Mouse (Mus musculus) ES-Bruce4 (cell line): Measurements from ENCODE around the gene Cdca4. TPM values are rescaled to one million over a fixed set of nuclear protein-coding genes. Genes with fewer than 3 reads are reported as not detected.
"Not testable (repeated sequence)": the region's sequence is repeated elsewhere in the genome, so short reads cannot be mapped to it uniquely, and the experiment has no call there.

Experiments
- H3K27ac ChIP-seq: 2 replicates; pipeline ENCODE4 v1.5.1; 2012; ENCODE audit warnings: low read length, inconsistent platforms; ENCODE audit not compliant: insufficient read depth
- H3K27me3 ChIP-seq: 2 replicates; pipeline ENCODE4 v1.6.1; 2012; ENCODE audit warnings: mild to moderate bottlenecking, low read length, inconsistent platforms; ENCODE audit not compliant: control insufficient read depth, poor library complexity, insufficient read depth, severe bottlenecking
- H3K36me3 ChIP-seq: 2 replicates; pipeline ENCODE4 v1.6.1; 2012; ENCODE audit warnings: inconsistent platforms, mild to moderate bottlenecking, low read length, moderate library complexity; ENCODE audit not compliant: control insufficient read depth, poor library complexity, insufficient read depth, severe bottlenecking
- H3K4me1 ChIP-seq: one replicate; pipeline ENCODE4 v1.8.1; 2011; ENCODE audit warnings: low read length; ENCODE audit not compliant: control insufficient read depth, insufficient read depth
- H3K4me3 ChIP-seq: 2 replicates; pipeline ENCODE4 v1.5.1; 2011; ENCODE audit warnings: low read depth, mild to moderate bottlenecking, low read length
- H3K9ac ChIP-seq: 2 replicates; pipeline ENCODE4 v1.6.1; 2012; ENCODE audit warnings: low read depth, mild to moderate bottlenecking, inconsistent platforms; ENCODE audit not compliant: poor library complexity, severe bottlenecking
- H3K9me3 ChIP-seq: replicated peaks from 2 replicates; pipeline ENCODE4 v1.6.1; 2012; ENCODE audit warnings: mild to moderate bottlenecking, low read length, inconsistent platforms; ENCODE audit not compliant: control insufficient read depth, poor library complexity, insufficient read depth, severe bottlenecking
- CTCF ChIP-seq: IDR thresholded peaks from one replicate; pipeline ENCODE4 v1.8.1; 2011; ENCODE audit warnings: low read depth, low read length
- EP300 ChIP-seq: IDR thresholded peaks from 2 replicates; pipeline ENCODE4 v1.6.1; 2011; ENCODE audit warnings: low read depth, low read length; ENCODE audit not compliant: insufficient read depth
- POLR2A ChIP-seq: IDR thresholded peaks from one replicate; pipeline ENCODE4 v1.8.1; 2011; ENCODE audit warnings: low read length; ENCODE audit not compliant: insufficient read depth
- polyA plus RNA-seq: library from polyadenylated mRNA; stranded (reverse); fragments of >200 nt; gene quantifications from 2 replicates; pipeline ENCODE4 v1.2.4, GENCODE M21; 2011; ENCODE audit warnings: low read depth; ENCODE audit not compliant: missing spikeins, insufficient read depth, insufficient read length

The Cdca4 gene
- polyA plus RNA-seq, 1 experiment = 59.1 TPM

DNA sequence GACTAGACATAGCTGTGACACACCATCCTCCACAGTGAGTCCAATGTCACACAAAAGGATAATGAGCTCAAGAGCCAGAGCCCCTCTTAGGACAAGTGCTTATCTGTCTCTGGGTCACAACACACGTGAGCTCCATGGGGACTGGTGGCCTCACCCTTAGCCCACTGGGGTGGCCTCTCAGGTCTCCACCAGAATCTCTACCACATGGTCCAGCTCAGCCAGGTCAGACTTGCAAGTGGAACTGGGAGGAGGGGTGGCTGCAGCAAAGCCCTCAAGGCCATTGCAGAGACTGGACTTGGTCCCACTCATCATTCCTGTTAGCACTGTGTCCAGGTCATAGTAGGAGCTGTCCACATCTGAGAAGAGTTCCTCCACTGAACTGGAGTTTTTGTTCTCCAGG is 8.0 kb downstream of the Cdca4 start:
- no peak overlapping the region for H3K9ac ChIP-seq
- H3K27me3 ChIP-seq = no peaks in the 10 kb centered on the region
- peaks cover 5% of the 10 kb centered on the region for H3K4me1 ChIP-seq
- H3K36me3 ChIP-seq = peaks cover 46% of the 10 kb centered on the region
- H3K4me3 ChIP-seq = no peak overlapping the region
- no peak overlapping the region for H3K27ac ChIP-seq
- TF ChIP-seq EP300 (no peak), CTCF (no peak), POLR2A (no peak)
- H3K9me3 ChIP-seq = no peaks in the 10 kb centered on the region

DNA sequence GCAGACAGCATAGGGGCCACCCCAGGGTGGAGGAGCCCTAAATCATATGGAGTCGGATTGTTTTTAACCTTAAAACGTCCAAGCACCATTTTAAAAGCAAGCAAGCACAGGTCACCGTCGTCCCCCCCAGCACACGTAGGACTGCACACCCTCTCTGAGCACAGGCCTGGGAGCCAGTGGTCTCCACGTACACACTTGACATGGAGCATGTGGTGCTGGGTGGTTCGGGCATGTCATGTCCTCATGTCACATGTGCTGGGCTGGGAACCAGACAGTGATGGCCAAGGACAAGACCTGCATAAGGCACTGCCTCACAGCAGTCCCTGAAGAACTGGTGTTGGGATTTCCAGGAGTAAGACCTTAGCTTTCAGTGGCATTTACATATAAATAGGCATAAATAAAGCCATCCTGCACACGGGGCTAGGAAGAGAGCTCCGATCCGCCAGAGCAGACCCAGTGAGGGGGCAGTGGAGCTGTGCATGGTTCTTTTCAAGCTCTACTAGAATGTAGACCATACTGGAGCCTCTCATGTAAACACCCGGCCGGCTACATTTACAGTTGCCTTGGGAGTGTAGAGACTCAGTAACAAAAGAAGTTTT is 8.7 kb downstream of the Cdca4 start:
- TF ChIP-seq CTCF (no peak), POLR2A (no peak), EP300 (peak; percentile 49; the same call in 1 of the 2 replicates)
- no peaks in the 10 kb centered on the region for H3K27me3 ChIP-seq
- no peak overlapping the region for H3K4me3 ChIP-seq
- no peak overlapping the region for H3K27ac ChIP-seq
- no peak overlapping the region for H3K9ac ChIP-seq
- peaks cover 39% of the 10 kb centered on the region for H3K36me3 ChIP-seq
- H3K9me3 ChIP-seq = no peaks in the 10 kb centered on the region
- H3K4me1 ChIP-seq = peaks cover 5% of the 10 kb centered on the region

GRCm38 (mm10) chr12:112819057-112819662 is 10.1 kb downstream of the Cdca4 start:
- Histone ChIP-seq H3K36me3 (peaks cover 34% of the 10 kb centered on the region), H3K4me3 (no peak overlapping the region), H3K27ac (no peak overlapping the region), H3K27me3 (no peaks in the 10 kb centered on the region), H3K4me1 (peaks cover 5% of the 10 kb centered on the region), H3K9ac (no peak overlapping the region), H3K9me3 (no peaks in the 10 kb centered on the region)
- TF ChIP-seq CTCF = no peak
- TF ChIP-seq EP300 = no peak
- no peak for TF ChIP-seq POLR2A

GRCm38 (mm10) chr12:112816866-112817265 is 12.4 kb downstream of the Cdca4 start:
- H3K9ac ChIP-seq, H3K4me3 ChIP-seq, H3K9me3 ChIP-seq, H3K27ac ChIP-seq, H3K27me3 ChIP-seq, H3K4me1 ChIP-seq: not testable (repeated sequence)
- H3K36me3 ChIP-seq = peaks cover 26% of the 10 kb centered on the region

DNA sequence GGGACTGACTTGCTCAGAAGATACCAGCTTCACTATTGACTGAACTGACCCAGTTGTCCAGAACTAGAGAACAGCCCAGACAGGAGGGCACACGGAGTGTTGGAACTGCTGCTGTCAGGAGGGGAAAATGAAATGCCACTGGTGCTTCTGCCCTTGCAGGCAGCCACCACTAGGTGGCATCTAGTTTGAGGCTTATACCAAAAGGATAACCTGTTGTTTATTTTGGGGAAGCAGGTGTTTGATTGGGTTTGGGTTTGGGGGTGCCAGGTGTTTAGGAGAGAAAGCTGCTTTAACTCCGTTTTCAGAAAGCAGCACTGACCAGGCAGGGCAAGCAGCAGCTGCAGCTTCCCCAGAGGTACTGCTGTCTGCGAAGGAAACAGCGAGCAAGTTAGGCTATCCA is 12.9 kb downstream of the Cdca4 start:
- Histone ChIP-seq H3K36me3 (peaks cover 22% of the 10 kb centered on the region), H3K4me1 (peaks cover 3% of the 10 kb centered on the region), H3K27ac (no peak overlapping the region), H3K4me3 (no peak overlapping the region), H3K27me3 (no peaks in the 10 kb centered on the region), H3K9ac (no peak overlapping the region), H3K9me3 (no peaks in the 10 kb centered on the region)
- TF ChIP-seq POLR2A (no peak), CTCF (peak; percentile 70), EP300 (no peak)

DNA sequence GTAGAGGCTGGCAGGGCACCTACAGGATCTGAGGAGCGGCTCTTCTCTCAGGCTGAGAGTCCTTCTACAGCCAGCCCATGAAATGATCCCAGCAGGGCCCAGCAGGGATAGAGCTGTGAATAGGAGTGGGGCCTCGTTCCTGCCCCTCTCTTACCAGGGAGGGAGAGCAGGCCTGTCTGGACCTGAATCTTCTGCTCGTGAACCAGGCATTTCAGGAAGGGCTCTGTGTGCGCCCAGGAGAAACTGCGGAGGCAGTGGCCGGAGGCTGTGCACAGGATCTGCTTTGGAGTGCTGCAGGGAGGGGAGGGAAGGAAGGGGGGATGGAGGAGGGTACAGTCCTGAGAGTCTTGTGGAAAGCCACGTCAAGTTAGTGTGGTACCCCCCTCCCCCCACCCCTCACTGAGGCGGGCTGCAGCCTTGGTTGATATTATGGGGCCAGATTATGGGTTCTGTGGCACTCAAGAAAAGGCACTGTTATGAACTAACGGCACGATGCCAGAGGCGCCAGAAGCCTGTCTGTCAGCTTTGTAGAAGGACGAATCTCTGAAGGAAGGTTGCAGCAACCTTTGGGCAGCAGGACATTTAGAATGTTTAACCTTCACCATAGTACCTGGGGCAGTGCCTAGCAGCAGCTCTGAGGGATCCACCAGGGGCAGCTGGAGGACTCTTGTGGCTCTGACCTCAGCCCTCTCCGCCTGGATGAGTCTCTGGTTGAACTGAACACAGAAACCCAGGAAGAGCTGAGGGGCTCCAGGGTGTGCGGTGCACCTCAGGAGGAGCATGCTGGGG is 14.3 kb downstream of the Cdca4 start:
- peaks cover 15% of the 10 kb centered on the region for H3K36me3 ChIP-seq
- H3K27ac ChIP-seq = no peak overlapping the region
- no peak overlapping the region for H3K4me3 ChIP-seq
- H3K27me3 ChIP-seq = no peaks in the 10 kb centered on the region
- TF ChIP-seq EP300 (no peak), POLR2A (no peak)
- H3K9ac ChIP-seq = no peak overlapping the region
- H3K4me1 ChIP-seq = no peaks in the 10 kb centered on the region
- H3K9me3 ChIP-seq = no peaks in the 10 kb centered on the region
